Mouse (Mus musculus) adrenal gland, adult (tissue): ENCODE measurements at regions not wholly inside any gene's neighbourhood (a gene's known extent, or its start where the extent isn't known, plus 50 kb on each side); places are given as distances from the start of the nearest gene placed in this dataset.

Experiments used
- DNase-seq, 2 experiments: peaks; one replicate each; pipeline ENCODE4 v3.0.0; 2022 to 2023; ENCODE audit warnings: low spot score in 1 of 2; ENCODE audit not compliant: inconsistent age in 2 of 2

DNA sequence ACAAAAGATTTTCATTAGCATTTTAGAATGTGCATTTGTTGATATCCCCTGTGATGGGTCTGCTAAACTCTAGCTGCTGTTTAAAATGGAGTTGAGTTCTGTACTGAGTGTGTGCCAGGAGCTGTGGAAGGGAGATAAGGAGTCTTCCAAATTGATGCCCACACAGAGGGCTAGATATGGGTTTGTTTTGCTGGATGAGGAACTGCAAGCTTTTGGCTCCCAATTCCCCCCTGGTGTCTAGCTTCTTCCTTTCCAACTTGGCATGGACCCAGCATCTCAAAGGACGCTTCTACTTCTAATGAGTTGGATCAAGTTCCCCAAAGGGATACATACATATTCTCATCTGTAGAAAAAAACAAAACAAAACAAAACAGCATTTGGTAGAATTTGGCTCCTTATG lies 577.0 kb upstream of the Large1 start:
- no peak for DNase-seq

DNA sequence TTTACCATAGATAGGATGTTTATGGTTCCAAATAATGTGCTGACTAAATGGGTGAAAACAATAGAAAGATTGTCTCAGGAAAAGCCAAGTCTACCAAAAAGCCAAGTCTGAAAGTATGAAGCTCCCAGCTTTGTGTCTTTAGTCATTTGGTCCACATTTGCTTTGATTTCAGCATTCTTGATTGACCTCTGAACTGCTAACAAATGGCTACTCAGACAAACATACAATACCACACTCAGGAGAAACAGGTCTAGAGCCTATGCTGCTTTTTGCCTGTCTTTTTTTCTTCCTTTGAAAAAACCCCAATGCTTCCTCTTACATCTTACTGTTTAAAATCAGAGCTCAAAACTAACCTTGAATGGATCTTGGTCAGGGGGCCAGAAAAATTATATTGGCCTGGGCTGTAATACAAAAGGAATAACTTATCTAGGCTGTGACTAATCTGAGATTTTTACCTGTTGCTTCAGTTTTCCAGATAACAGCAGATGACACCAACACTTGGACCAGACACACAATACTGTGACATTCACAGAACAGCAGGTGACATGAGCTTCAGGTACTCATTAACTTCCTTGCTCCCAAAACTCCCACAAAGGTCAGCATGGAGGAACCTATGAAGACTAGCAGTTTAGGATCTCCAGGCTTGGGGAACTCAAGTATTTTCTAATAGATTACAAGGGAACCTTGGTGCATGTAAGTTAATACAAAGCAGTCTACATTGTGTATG lies 572.3 kb upstream of the Large1 start:
- DNase-seq = no peak

DNA sequence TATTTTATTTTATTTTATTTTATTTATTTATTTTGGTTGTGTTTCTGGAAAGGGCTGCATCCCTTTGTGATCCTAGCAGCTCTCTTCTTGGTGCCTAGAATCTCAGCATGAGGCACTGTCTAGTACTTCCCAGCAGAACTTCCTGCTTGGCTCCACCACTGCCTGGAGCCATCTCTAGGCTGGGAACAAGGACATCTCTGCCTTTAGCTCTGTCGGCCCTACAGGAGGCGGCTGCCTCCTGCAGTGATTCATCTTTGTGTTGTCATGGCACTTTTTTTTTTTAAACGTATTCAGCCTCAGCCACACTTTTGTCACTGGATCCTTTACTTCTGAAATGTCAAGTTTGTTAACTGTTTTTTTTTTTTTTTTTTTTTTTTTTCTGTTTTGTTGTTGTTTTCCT lies 569.8 kb upstream of the Large1 start:
- peak; percentile 17 to 25 for DNase-seq

DNA sequence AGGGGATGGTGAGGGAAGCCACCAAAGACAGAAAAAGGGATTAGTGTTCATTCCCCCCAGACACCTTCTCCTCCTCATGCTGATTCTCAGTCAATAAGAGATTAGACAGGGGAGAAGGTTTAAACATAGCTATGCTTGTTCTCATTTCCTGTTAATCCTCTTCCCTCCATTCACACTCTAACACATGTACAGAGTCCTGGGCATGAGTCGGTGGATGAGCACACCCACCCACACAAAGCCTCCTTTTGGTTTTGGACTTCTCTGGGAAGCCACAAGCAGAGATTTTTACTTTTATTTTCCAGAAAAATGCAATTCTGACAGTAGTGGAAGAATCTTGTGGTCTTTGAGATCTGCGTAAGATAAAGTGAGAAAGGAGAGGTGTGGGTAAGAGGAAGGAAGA lies 567.8 kb upstream of the Large1 start:
- DNase-seq = no peak

DNA sequence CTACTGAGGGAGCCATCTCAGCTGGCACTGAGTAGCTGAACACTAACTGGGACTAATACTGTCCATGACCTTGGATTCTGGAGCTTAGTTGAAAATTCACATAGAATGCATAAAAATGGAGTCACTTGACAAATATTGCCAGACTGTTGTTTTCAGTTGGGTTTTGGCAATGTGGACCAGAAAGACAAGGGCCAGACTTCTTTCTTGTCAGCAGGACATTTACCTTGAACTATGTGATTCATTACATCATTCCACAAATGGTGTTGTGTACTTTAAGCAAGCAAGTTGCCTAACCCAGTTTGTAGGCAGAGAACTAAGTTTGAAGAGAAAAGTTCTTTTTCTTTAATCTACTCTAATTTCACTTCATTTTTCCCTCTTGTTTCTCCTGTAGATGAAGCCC lies 567.2 kb upstream of the Large1 start:
- peak in 1 of 2 experiments; percentile 58 for DNase-seq

DNA sequence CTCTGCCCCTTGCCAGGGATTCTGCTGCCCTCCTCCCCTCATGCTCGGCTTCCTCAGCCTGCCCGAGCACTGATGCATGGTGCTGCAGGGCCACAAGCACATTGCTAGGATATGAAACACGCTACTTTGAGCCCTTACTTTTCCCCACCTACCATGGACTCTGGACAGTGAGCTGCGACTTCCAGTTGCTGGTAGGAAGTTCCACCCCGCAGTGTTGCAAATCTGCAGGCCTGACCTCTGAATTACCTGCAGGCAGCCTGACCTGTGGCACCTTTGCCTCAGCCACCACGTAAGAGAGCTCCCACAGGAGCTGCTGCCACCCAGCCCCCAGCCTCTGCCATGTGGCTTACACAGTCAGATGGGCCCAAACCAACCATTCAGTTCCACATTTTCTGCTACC lies 551.7 kb upstream of the Large1 start:
- no peak for DNase-seq

DNA sequence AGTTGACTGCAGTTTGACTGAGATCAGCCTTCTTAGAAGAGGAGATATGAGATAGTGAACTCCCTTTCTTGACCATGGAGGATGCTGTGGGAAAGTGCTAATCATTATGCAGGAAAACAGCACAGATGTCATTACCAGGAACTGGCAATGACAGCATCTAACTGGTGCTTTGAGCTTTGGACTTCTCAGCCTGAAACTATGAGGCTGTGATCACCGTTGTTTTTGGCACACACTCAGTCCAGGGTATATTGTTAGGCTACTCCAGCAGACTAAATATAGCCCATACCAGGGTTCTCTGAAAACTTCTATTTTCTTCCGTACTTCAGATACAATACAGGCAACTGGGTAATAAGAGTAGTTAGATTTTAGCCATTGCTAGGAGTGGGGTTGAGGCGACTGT lies 550.5 kb upstream of the Large1 start:
- no peak for DNase-seq

DNA sequence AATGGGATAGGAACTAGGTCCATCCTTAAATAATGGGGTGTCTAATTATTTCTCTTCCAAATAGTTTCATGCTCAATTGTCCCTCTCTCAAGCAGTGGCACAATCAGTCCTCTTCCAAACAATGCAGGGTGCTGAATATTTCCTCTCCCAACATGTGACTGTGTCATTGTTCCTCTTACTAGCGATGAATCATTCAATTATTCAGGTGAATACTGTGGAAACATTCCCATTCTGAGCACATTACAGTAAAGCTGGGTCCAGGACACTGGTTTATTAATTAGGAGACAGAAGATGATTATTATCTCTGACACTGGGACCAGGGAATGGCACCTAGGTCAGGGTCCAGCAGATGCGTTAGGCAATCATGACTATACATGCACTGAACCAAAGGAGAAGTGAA lies 532.6 kb upstream of the Large1 start:
- no peak for DNase-seq

DNA sequence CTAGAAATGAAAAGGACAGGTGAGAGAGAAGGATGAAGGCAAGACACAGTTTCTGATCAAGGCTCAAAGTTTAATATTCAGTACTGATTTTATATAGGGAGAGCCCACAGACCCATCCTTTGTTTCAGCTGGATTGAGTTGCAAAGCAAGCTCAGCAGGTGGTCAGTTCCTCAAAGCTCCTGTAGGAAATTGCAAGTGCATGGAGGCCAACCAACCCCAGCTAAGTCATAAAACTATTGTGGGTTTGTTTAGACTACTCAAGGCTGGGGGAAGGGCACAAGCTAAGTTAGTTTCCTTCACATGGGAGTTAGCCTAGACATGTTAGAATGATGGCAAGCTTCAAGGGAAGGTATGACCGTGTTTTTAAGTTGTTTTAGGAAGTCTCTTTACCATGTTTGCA lies 528.3 kb upstream of the Large1 start:
- no peak for DNase-seq
